Mouse (Mus musculus) colon, adult 2 months (tissue): ENCODE data around the gene Sumo3. TPM values are rescaled to one million over a fixed set of nuclear protein-coding genes. Genes with fewer than 3 reads are reported as not detected.

Experiments used
- polyA plus RNA-seq: library from polyadenylated mRNA; depleted of rRNA; stranded (reverse); fragments of >200 nt; gene quantifications from 2 replicates; pipeline ENCODE4 v1.2.3, GENCODE M21; 2012; rRNA removed

Gene Sumo3
- 233 and 246 TPM in 2 replicates for polyA plus RNA-seq

GRCm38 (mm10) chr10:77605908-77606826 is at the start of gene Sumo3, which contains the start of gene Gm49325:
TSS of gene Sumo3 (plus strand) at chr10:77606097.
TSS of gene Gm49325 (plus strand) at chr10:77606197.

GRCm38 (mm10) chr10:77581408-77582284 is 24.3 kb upstream of the Sumo3 start, which contains the start of gene Pttg1ip:
TSS of gene Pttg1ip (plus strand) at chr10:77581720.

GRCm38 (mm10) chr10:77622055-77622988 is 16.4 kb downstream of the Sumo3 start, which contains the start of gene Ube2g2:
TSS of gene Ube2g2 (plus strand) at chr10:77622275.

Other genes with a start within 250 kb of the Sumo3 start
- 2.8 and 3.5 TPM in 2 replicates for gene Adarb1, start 187.8 kb upstream of the Sumo3 start, polyA plus RNA-seq
- gene Fam207a, start 90.3 kb upstream of the Sumo3 start, polyA plus RNA-seq, result 29.3 and 29.6 TPM in 2 replicates
- gene Itgb2, start 75.8 kb upstream of the Sumo3 start, polyA plus RNA-seq, result 9.0 and 9.3 TPM in 2 replicates
- 210 and 211 TPM in 2 replicates for gene Pttg1ip, start 24.4 kb upstream of the Sumo3 start, polyA plus RNA-seq
- gene Gm49325, start 100 bp downstream of the Sumo3 start, polyA plus RNA-seq, result not detected in 2 replicates
- 34.4 and 39.8 TPM in 2 replicates for gene Ube2g2, start 16.2 kb downstream of the Sumo3 start, polyA plus RNA-seq
- 0.62 and 0.70 TPM in 2 replicates for gene Tspear, start 80.5 kb downstream of the Sumo3 start, polyA plus RNA-seq
- gene Gm19402, start 84.7 kb downstream of the Sumo3 start, polyA plus RNA-seq, result not detected in 2 replicates
- not detected in 2 replicates for gene Gm9508, start 91.1 kb downstream of the Sumo3 start, polyA plus RNA-seq
- not detected in 2 replicates for gene Gm10272, start 100.5 kb downstream of the Sumo3 start, polyA plus RNA-seq
- not detected in 2 replicates for gene Gm10024, start 105.4 kb downstream of the Sumo3 start, polyA plus RNA-seq
- not detected in 2 replicates for gene Gm10142, start 109.7 kb downstream of the Sumo3 start, polyA plus RNA-seq
- gene Krtap12-1, start 114.5 kb downstream of the Sumo3 start, polyA plus RNA-seq, result not detected in 2 replicates
- not detected in 2 replicates for gene Gm10100, start 120.4 kb downstream of the Sumo3 start, polyA plus RNA-seq
- gene Gm18596, start 136.5 kb downstream of the Sumo3 start, polyA plus RNA-seq, result not detected in 2 replicates
- not detected in 2 replicates for gene Gm9736, start 145.3 kb downstream of the Sumo3 start, polyA plus RNA-seq
- gene Gm3233, start 153.6 kb downstream of the Sumo3 start, polyA plus RNA-seq, result not detected in 2 replicates
- not detected in 2 replicates for gene Gm3238, start 165.2 kb downstream of the Sumo3 start, polyA plus RNA-seq
- gene Gm7138, start 170.8 kb downstream of the Sumo3 start, polyA plus RNA-seq, result not detected in 2 replicates
- not detected in 2 replicates for gene Gm3250, start 176.4 kb downstream of the Sumo3 start, polyA plus RNA-seq
- gene Gm7137, start 182.1 kb downstream of the Sumo3 start, polyA plus RNA-seq, result not detected in 2 replicates
- gene Gm9639, start 189.0 kb downstream of the Sumo3 start, polyA plus RNA-seq, result not detected in 2 replicates
- gene Gm19668, start 193.0 kb downstream of the Sumo3 start, polyA plus RNA-seq, result not detected in 2 replicates
- gene Gm9507, start 205.7 kb downstream of the Sumo3 start, polyA plus RNA-seq, result not detected in 2 replicates
- gene Gm2696, start 208.6 kb downstream of the Sumo3 start, polyA plus RNA-seq, result not detected in 2 replicates
- gene Krtap10-4, start 221.0 kb downstream of the Sumo3 start, polyA plus RNA-seq, result not detected in 2 replicates
- gene Krtap10-10, start 229.8 kb downstream of the Sumo3 start, polyA plus RNA-seq, result not detected in 2 replicates
- not detected in 2 replicates for gene Gm36176, start 240.7 kb downstream of the Sumo3 start, polyA plus RNA-seq
- gene Gm10318, start 246.8 kb downstream of the Sumo3 start, polyA plus RNA-seq, result not detected in 2 replicates